Mouse (Mus musculus): ENCODE measurements around the gene Dapk2. TPM values are rescaled to one million over a fixed set of nuclear protein-coding genes. Genes with fewer than 3 reads are reported as not detected.
A peak's percentile ranks its signal among the peaks of the same experiment; 100 is the strongest.

Dapk2 gene
- polyA plus RNA-seq, 1 experiment: 22.8 TPM

GRCm38 (mm10) chr9:66239173-66239572 is 81.2 kb downstream of the Dapk2 start:
- Histone ChIP-seq H3ac (ENCODE audit: control insufficient read depth, insufficient read length, low read depth) (no peak overlapping the region), H3K4me3 (ENCODE audit: insufficient read depth, poor library complexity, severe bottlenecking) (no peak overlapping the region), H3K36me3 (ENCODE audit: control insufficient read depth, insufficient read depth) (no peaks in the 10 kb centered on the region), H3K27me3 (ENCODE audit: control insufficient read depth, insufficient read depth, insufficient read length) (no peaks in the 10 kb centered on the region), H3K79me3 (ENCODE audit: low read depth) (no peaks in the 10 kb centered on the region), H3K79me2 (ENCODE audit: control insufficient read depth, insufficient read depth) (no peaks in the 10 kb centered on the region)
- no peak for TF ChIP-seq CEBPB (IDR thresholded peaks at IDR 0.05; ENCODE audit: low read depth)

DNA sequence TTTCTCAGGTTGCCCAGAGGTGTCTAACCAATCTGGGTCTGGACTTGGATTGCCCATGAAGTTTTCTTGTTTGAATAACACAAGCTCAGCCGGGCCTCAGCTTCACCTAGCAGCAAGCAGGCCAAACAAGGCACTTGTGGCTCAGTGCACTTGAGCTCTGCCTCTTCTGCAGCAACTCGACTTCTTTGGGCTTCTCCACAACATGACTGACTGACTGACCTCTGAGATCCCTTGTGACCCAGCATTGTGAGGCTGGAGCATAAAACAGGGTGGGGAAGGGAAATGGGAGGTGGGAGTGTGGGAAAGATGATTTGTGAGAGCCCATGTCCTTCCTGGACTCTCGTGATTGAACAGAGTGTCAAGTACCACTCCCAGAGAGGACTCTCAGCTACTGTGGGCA is 81.7 kb downstream of the Dapk2 start:
- H3K79me2 ChIP-seq (ENCODE audit: control insufficient read depth, insufficient read depth): no peaks in the 10 kb centered on the region
- no peak overlapping the region for H3K4me3 ChIP-seq (ENCODE audit: insufficient read depth, poor library complexity, severe bottlenecking)
- no peaks in the 10 kb centered on the region for H3K27me3 ChIP-seq (ENCODE audit: control insufficient read depth, insufficient read depth, insufficient read length)
- no peak overlapping the region for H3ac ChIP-seq (ENCODE audit: control insufficient read depth, insufficient read length, low read depth)
- H3K36me3 ChIP-seq (ENCODE audit: control insufficient read depth, insufficient read depth): no peaks in the 10 kb centered on the region
- H3K79me3 ChIP-seq (ENCODE audit: low read depth): no peaks in the 10 kb centered on the region
- no peak for TF ChIP-seq MYOD1 (IDR thresholded peaks at IDR 0.05; ENCODE audit: control insufficient read depth, insufficient read length, low read depth)
- TF ChIP-seq MYOG (IDR thresholded peaks at IDR 0.05; ENCODE audit: control insufficient read depth, extremely low read depth, insufficient read length): no peak
- TF ChIP-seq FOSL1 (IDR thresholded peaks at IDR 0.05; ENCODE audit: insufficient read depth, low read length, poor library complexity, severe bottlenecking): no peak
- no peak for TF ChIP-seq CTCF (IDR thresholded peaks at IDR 0.05; ENCODE audit: control insufficient read depth, insufficient read depth, insufficient read length)
- no peak for TF ChIP-seq USF1 (IDR thresholded peaks at IDR 0.05; ENCODE audit: low read depth)
- no peak for TF ChIP-seq MAX (IDR thresholded peaks at IDR 0.05)
- no peak for TF ChIP-seq CEBPB (IDR thresholded peaks at IDR 0.05; ENCODE audit: low read depth)

DNA sequence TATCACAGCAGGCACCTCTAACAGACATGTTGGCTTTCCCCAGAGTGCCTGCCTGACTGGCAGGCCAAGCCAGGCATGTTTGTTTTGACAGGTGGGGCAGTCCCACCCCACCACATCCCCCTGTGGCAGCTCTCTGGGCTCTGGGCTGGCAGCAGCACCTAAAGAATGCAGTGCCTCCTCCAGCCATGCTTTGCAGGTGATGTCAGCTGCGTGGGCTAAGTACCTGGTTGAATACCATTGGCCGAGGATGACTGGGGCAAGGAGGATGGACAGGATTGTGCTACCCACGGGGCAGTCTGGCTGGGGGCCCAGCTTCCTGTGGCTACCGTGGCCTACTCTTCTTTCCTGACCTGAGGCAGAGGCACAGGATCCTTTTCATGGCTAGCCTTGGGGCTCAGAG is 82.5 kb downstream of the Dapk2 start:
- H3K79me2 ChIP-seq (ENCODE audit: control insufficient read depth, insufficient read depth): no peaks in the 10 kb centered on the region
- no peaks in the 10 kb centered on the region for H3K79me3 ChIP-seq (ENCODE audit: low read depth)
- H3K27me3 ChIP-seq (ENCODE audit: control insufficient read depth, insufficient read depth, insufficient read length): no peaks in the 10 kb centered on the region
- TF ChIP-seq MYOD1 (IDR thresholded peaks at IDR 0.05; ENCODE audit: control insufficient read depth, insufficient read length, low read depth): peak; percentile 64
- TF ChIP-seq CTCF (IDR thresholded peaks at IDR 0.05; ENCODE audit: control insufficient read depth, insufficient read depth, insufficient read length): no peak
- H3K36me3 ChIP-seq (ENCODE audit: control insufficient read depth, insufficient read depth): no peaks in the 10 kb centered on the region
- no peak overlapping the region for H3ac ChIP-seq (ENCODE audit: control insufficient read depth, insufficient read length, low read depth)
- H3K4me3 ChIP-seq (ENCODE audit: insufficient read depth, poor library complexity, severe bottlenecking): no peak overlapping the region

- TF ChIP-seq USF1 (IDR thresholded peaks at IDR 0.05; ENCODE audit: low read depth) (no peak), MYOG (IDR thresholded peaks at IDR 0.05; ENCODE audit: control insufficient read depth, extremely low read depth, insufficient read length) (no peak), FOSL1 (IDR thresholded peaks at IDR 0.05; ENCODE audit: insufficient read depth, low read length, poor library complexity, severe bottlenecking) (no peak), MAX (IDR thresholded peaks at IDR 0.05) (no peak), CTCF (IDR thresholded peaks at IDR 0.05; ENCODE audit: control insufficient read depth, insufficient read depth, insufficient read length) (no peak), MYOD1 (IDR thresholded peaks at IDR 0.05; ENCODE audit: control insufficient read depth, insufficient read length, low read depth) (no peak), CEBPB (IDR thresholded peaks at IDR 0.05; ENCODE audit: low read depth) (no peak)
- H3K79me2 ChIP-seq (ENCODE audit: control insufficient read depth, insufficient read depth): no peaks in the 10 kb centered on the region
- no peaks in the 10 kb centered on the region for H3K36me3 ChIP-seq (ENCODE audit: control insufficient read depth, insufficient read depth)
- H3K79me3 ChIP-seq (ENCODE audit: low read depth): no peaks in the 10 kb centered on the region
- no peaks in the 10 kb centered on the region for H3K27me3 ChIP-seq (ENCODE audit: control insufficient read depth, insufficient read depth, insufficient read length)
- H3ac ChIP-seq (ENCODE audit: control insufficient read depth, insufficient read length, low read depth): no peak overlapping the region
- no peak overlapping the region for H3K4me3 ChIP-seq (ENCODE audit: insufficient read depth, poor library complexity, severe bottlenecking)
These were observed 83.0 kb downstream of the Dapk2 start for GRCm38 (mm10) chr9:66240991-66241390.

DNA sequence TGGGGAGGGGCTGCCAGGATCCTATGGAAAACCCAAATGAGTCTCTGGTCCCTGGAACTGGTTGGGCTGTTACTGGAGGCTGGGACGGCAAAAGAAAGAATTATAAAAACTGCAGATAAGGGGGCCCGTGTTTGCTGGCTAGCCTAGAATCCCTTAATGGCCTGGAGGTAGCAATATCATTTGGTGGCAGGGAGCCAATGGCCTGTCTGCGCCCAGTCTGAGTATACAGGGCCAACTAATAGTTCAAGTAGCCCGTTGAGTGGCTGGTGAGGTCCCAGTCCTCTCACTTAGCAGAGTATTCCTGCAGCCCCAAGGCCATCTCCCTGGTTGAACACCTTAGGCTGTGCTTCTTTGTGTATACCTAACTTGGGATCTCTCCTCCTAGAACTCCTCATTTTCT is 83.7 kb downstream of the Dapk2 start:
- no peak overlapping the region for H3ac ChIP-seq (ENCODE audit: control insufficient read depth, insufficient read length, low read depth)
- H3K36me3 ChIP-seq (ENCODE audit: control insufficient read depth, insufficient read depth): no peaks in the 10 kb centered on the region
- TF ChIP-seq MYOG (IDR thresholded peaks at IDR 0.05; ENCODE audit: control insufficient read depth, extremely low read depth, insufficient read length): no peak
- no peak for TF ChIP-seq USF1 (IDR thresholded peaks at IDR 0.05; ENCODE audit: low read depth)
- no peak for TF ChIP-seq CTCF (IDR thresholded peaks at IDR 0.05; ENCODE audit: control insufficient read depth, insufficient read depth, insufficient read length)
- H3K79me2 ChIP-seq (ENCODE audit: control insufficient read depth, insufficient read depth): no peaks in the 10 kb centered on the region
- no peak overlapping the region for H3K4me3 ChIP-seq (ENCODE audit: insufficient read depth, poor library complexity, severe bottlenecking)
- H3K79me3 ChIP-seq (ENCODE audit: low read depth): no peaks in the 10 kb centered on the region
- H3K27me3 ChIP-seq (ENCODE audit: control insufficient read depth, insufficient read depth, insufficient read length): no peaks in the 10 kb centered on the region

- no peaks in the 10 kb centered on the region for H3K79me3 ChIP-seq (ENCODE audit: low read depth)
- H3K79me2 ChIP-seq (ENCODE audit: control insufficient read depth, insufficient read depth): no peaks in the 10 kb centered on the region
- no peak overlapping the region for H3ac ChIP-seq (ENCODE audit: control insufficient read depth, insufficient read length, low read depth)
- no peaks in the 10 kb centered on the region for H3K27me3 ChIP-seq (ENCODE audit: control insufficient read depth, insufficient read depth, insufficient read length)
- H3K36me3 ChIP-seq (ENCODE audit: control insufficient read depth, insufficient read depth): no peaks in the 10 kb centered on the region
- TF ChIP-seq MYOG (IDR thresholded peaks at IDR 0.05; ENCODE audit: control insufficient read depth, extremely low read depth, insufficient read length) (no peak), CEBPB (IDR thresholded peaks at IDR 0.05; ENCODE audit: low read depth) (no peak), MAX (IDR thresholded peaks at IDR 0.05) (no peak), MYOD1 (IDR thresholded peaks at IDR 0.05; ENCODE audit: control insufficient read depth, insufficient read length, low read depth) (no peak), FOSL1 (IDR thresholded peaks at IDR 0.05; ENCODE audit: insufficient read depth, low read length, poor library complexity, severe bottlenecking) (no peak), CTCF (IDR thresholded peaks at IDR 0.05; ENCODE audit: control insufficient read depth, insufficient read depth, insufficient read length) (no peak), USF1 (IDR thresholded peaks at IDR 0.05; ENCODE audit: low read depth) (no peak)
- no peak overlapping the region for H3K4me3 ChIP-seq (ENCODE audit: insufficient read depth, poor library complexity, severe bottlenecking)
These were observed 85.2 kb downstream of the Dapk2 start for GRCm38 (mm10) chr9:66243240-66243639.

Data from C2C12 (cell line).